Mouse (Mus musculus) frontal cortex, postnatal 36 days (tissue): ENCODE data around the gene Fbrs.
"Not testable (repeated sequence)": the region's sequence is repeated elsewhere in the genome, so short reads cannot be mapped to it uniquely, and the experiment has no call there.

Experiments used
- DNase-seq, 2 experiments: peaks; one replicate each; pipeline ENCODE4 v3.0.0; 2022; ENCODE audit warnings: low spot score in 2 of 2

Gene Fbrs

DNA sequence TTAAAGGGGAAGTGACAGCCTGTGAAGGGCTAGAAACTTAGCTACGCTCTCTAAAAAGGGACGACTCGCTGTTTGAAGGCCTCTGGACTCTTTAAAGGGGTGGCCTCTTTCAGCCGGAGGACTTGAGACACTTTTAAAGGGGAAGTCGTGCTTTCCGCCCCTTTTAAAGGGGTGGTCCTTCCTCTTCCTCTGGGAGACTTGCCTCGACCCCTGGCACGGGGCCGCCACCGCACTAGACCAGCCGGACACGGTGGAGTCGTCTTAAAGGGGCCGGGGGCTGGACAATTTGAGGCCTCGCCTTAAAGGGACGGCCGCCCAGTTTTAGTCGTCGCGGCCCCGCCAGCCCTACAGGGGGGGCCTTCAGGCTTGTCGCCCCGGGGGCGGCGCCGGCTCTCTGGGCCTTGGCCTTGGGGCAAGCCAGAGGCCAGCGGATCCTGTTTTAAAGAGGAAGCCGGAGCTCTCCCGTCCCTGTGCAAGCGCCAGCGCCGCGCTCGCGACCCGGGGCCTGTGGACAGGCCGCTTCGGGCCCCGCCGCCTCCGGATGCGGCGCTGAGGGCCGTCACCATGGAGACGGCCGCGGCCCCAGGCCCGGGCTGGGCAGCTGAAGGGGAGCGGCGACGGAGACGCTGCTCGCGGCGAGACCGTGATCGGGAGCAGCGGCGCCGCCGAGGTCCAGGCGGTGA lies at the start of gene Fbrs:
Gene Fbrs, plus strand, starts transcription at position 565 of the 683 bp plus-strand sequence.
- peak; percentile 93 for DNase-seq

DNA sequence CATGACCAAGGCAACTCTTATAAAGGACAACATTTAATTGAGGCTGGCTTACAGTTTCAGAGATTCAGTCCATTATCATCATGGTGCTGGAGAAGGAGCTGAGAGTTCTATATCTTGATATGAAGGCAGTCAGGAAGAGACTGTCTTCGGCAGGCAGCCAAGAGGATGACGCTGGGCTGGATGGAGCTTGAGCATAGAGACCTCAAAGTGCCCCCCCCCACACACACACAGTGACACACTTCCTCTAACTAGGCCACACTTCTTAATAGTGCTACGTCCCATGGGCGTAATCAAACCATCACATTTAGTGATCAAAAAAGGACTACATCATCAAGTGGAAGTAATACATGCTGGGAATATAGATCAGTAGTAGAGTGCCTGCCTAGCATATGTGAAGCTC lies 43.8 kb upstream of the Fbrs start:
- no peak for DNase-seq

- no peak for DNase-seq
Observed at GRCm38 (mm10) chr7:127437724-127438123, 41.3 kb upstream of the Fbrs start.

GRCm38 (mm10) chr7:127443976-127444375 lies 35.0 kb upstream of the Fbrs start:
- DNase-seq = no peak

- DNase-seq = peak; percentile 95 to 98
Observed at GRCm38 (mm10) chr7:127448521-127449300, 30.3 kb upstream of the Fbrs start, which contains the start of gene Zfp689. Gene Zfp689 (minus strand): TSS chr7:127449158.

DNA sequence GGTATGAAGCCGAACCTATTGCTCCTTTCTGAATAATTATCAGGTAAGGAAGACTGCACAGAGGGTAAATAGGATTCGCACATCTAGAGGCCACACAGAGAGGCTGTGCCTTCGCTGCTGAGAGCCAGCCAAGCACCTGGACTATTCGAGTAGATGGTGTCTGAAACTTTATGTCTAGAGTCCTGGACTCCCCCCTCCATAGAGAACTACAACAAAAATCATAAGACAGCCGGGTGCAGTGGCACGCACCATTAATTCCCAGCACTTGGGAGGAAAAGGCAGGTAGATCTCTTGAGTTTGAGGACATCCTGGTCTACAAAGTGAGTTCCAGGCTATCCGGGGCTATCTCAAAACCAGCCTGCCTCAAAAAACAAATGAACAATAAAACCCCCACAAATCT lies 29.0 kb upstream of the Fbrs start:
- no peak for DNase-seq

GRCm38 (mm10) chr7:127453056-127453455 lies 25.9 kb upstream of the Fbrs start:
- no peak for DNase-seq

GRCm38 (mm10) chr7:127454905-127455304 lies 24.1 kb upstream of the Fbrs start:
- DNase-seq = no peak

DNA sequence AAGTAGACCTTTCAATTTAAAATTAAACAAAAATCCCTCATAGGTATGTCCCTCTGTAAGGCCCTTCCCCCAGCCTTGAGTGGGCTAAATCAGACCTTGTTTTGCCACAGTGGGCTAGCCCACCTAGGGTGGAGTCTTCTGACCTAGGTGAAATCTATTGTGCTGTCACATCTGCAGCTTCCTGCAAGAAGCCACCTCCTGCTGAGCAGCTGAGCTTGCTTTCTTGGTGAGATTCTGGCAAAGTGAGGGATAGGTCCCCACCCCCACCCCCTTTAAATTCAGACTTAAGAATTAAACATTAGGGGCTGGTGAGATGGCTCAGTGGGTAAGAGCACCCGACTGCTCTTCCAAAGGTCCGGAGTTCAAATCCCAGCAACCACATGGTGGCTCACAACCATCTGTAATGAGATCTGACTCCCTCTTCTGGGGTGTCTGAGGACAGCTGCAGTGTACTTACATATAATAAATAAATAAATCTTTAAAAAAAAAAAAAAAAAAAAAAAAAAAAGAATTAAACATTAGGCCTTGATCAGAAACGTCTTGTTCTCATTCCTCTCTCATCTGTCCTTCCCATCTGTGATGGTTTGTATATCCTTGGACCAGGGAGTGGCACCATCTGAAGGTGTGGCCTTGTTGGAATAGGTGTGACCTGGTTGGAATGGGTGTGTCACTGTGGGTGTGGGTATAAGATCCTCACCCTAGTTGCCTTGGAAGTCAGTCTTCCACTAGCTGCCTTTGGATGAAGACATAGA lies 20.5 kb upstream of the Fbrs start:
- DNase-seq = not testable (repeated sequence)

DNA sequence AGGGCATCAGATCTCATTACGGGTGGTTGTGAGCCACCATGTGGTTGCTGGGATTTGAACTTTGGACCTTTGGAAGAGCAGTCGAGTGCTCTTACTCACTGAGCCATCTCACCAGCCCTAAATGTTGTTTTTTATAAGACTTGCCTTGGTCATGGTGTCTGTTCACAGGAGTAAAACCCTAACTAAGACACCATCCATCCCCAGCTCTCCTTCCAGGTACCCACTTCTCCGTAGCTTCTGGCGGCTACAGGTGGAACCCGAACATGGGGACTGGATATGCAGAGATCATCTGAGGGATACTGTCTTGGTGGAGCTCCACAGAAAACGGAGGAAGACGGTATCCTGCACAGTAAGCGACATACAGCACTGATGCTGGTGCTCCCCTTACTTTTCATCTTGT lies 19.7 kb upstream of the Fbrs start, which contains the start of gene Prr14:
Gene Prr14, plus strand, starts transcription at position 301 of the 400 bp plus-strand sequence.
- DNase-seq = not testable (repeated sequence)

DNA sequence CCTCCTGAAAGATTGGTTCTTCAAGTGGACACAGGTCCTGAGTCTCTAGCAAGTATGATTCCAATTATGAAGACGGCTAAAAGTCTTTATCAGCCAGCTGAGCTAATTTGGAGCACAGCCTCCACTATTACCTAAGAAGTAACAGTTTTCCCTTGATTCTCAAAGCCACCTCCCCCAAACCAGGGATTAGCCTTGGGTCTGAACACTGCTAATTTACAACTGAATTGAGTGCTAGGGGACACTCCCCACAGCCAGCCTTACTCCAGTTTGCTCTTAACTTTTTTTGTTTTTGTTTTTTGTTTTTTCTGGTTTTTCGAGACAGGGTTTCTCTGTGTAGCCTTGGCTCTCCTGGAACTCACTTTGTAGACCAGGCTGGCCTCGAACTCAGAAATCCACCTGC lies 13.8 kb upstream of the Fbrs start:
- no peak for DNase-seq

DNA sequence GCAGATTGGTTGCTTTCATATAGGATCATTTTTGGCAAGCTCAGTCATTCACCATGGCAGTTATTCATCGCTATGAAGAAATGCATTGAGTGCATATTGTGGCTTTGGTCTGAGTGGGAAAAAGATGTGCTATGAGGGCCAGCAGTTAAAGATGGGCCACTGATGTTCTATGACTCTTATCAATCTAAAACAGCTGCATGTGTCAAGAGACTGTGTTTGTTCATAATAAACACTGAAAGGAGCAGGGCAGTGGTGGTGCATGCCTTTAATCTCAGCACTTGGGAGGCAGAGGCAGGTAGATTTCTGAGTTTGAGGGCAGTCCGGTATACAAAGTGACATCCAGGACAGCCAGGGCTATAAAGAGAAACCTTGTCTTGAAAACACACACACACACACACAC lies 13.3 kb upstream of the Fbrs start:
- DNase-seq = not testable (repeated sequence)

GRCm38 (mm10) chr7:127466606-127467005 lies 12.4 kb upstream of the Fbrs start:
- DNase-seq = no peak

DNA sequence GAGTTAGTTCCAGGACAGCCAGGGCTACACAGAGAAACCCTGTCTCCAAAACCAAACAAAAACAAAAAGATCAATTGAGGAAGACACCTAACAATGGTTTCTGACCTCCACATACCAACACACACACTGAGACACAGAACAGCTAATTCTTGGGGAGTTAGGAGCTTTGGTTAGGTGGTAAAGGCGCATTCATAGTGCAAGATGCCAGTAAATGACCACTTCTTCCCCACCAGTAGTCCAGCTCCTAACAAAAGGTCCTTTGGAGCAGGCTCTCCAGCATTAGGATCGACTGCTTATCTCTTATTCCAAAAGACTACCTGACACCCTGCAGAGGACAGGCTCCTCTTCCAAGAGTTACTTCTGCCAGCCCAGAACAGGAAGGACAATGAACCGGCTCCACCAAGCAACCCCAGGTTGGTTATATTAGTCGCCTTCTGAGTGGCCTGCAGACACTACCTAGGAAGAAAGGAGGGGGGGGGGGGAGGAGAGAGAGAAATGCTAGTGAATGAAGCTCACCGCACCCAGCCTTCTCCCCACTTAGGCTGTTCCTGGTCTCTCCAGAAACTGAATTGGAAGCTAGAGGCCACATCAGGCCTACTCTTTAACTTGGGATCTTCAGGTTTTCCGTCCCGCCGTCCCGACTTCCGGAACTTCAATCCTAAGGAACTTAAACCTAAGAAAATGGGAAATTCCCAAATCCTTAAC lies 8.8 kb upstream of the Fbrs start:
- DNase-seq = no peak

- DNase-seq = peak; percentile 91 to 97
Observed at GRCm38 (mm10) chr7:127470743-127471645, 8.0 kb upstream of the Fbrs start.

DNA sequence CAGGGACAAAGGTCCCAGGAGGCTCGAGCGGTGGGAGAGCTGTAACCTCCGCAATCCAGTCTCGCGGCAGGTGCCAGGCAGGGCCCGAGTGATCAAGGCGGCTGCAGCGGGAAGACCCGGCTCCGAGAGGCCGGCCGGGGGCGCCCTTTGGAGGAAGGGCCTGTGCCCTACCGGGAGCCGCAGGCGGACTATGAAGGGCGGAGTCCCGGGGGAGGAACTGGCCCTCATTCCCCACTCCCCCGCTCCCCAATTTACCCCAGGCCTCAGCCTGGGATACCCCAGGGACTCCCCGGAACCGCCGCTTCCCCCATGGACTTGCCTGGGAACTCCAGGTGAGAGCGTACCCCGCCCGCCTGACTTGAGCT lies 7.4 kb upstream of the Fbrs start:
- DNase-seq = no peak

- DNase-seq = peak; percentile 16 to 18
Observed at GRCm38 (mm10) chr7:127472060-127472459, 6.9 kb upstream of the Fbrs start.

- no peak for DNase-seq
Observed at GRCm38 (mm10) chr7:127473705-127474104, 5.3 kb upstream of the Fbrs start.

- DNase-seq = no peak
Observed at GRCm38 (mm10) chr7:127474378-127475070, 4.5 kb upstream of the Fbrs start.

GRCm38 (mm10) chr7:127475186-127475740 lies 3.7 kb upstream of the Fbrs start:
- DNase-seq = no peak
